Mouse (Mus musculus) stomach, embryonic 14.5 days (tissue): ENCODE results near the gene Thra. TPM values are rescaled to one million over a fixed set of nuclear protein-coding genes. Genes with fewer than 3 reads are reported as not detected.

Source experiments
- ATAC-seq: fragments of 200-750 bp; cut with Nextera tagmentation; 2 replicates; pipeline ENCODE4 v1.8.0; 2017; ENCODE audit warnings: low read depth, moderate TSS enrichment; ENCODE audit not compliant: insufficient number of reproducible peaks, insufficient read depth, low FRiP score
- H3K27ac ChIP-seq: fragments of 300-500 bp; sonication (generic); 2 replicates; pipeline ENCODE4 v1.5.1; 2014; ENCODE audit warnings: mild to moderate bottlenecking, low read length, moderate library complexity, mixed read lengths
- H3K27me3 ChIP-seq: fragments of 300-500 bp; sonication (generic); 2 replicates; pipeline ENCODE4 v1.6.1; 2014; ENCODE audit warnings: low read length, control low read depth, mixed read lengths; ENCODE audit not compliant: control insufficient read depth, insufficient read depth
- H3K36me3 ChIP-seq: fragments of 300-500 bp; sonication (generic); 2 replicates; pipeline ENCODE4 v1.6.1; 2014; ENCODE audit warnings: mild to moderate bottlenecking, control low read depth, low read length, moderate library complexity, mixed read lengths; ENCODE audit not compliant: control insufficient read depth, insufficient read depth
- H3K4me1 ChIP-seq: fragments of 300-500 bp; sonication (generic); 2 replicates; pipeline ENCODE4 v1.6.1; 2014; ENCODE audit warnings: low read length, control low read depth, mixed read lengths; ENCODE audit not compliant: control insufficient read depth, insufficient read depth
- H3K4me2 ChIP-seq: fragments of 300-500 bp; sonication (generic); replicated peaks from 2 replicates; pipeline ENCODE4 v1.6.1; 2014; ENCODE audit warnings: low read depth, low read length, control low read depth
- H3K4me3 ChIP-seq: fragments of 300-500 bp; sonication (generic); 2 replicates; pipeline ENCODE4 v1.5.1; 2014; ENCODE audit warnings: low read depth, low read length, control low read depth
- H3K9ac ChIP-seq: fragments of 300-500 bp; sonication (generic); replicated peaks from 2 replicates; pipeline ENCODE4 v1.6.1; 2014; ENCODE audit warnings: low read depth, mild to moderate bottlenecking, control low read depth, low read length, moderate library complexity, mixed read lengths
- H3K9me3 ChIP-seq: fragments of 300-500 bp; sonication (generic); 2 replicates; pipeline ENCODE4 v1.6.1; 2016; ENCODE audit warnings: low read depth, low read length, control low read depth; ENCODE audit not compliant: control insufficient read depth
- WGBS: fragments of 180-500 bp; shearing (Covaris S2); extraction: QIAGEN DNeasy Blood & Tissue Kit; methylation state at CpG from one replicate; pipeline ENCODE4 v1.1.7; 2014; 5-methylcytosine and 5-hydroxymethylcytosine counted together
- polyA plus RNA-seq: library from polyadenylated mRNA; unstranded; fragments of >200 nt; fragmentation: Nextera tagmentation; extraction: Ambion mirVana; gene quantifications from 2 replicates; pipeline ENCODE4 v1.2.1, GENCODE M21; 2014

Thra gene
- polyA plus RNA-seq, 1 experiment from 2014 or later: 62.9 TPM

- no peak overlapping the region for H3K4me3 ChIP-seq
- H3K9me3 ChIP-seq: no peaks in the 10 kb centered on the region
- 32% methylated on average over 4 of the region's 4 CpGs for WGBS
- no peak overlapping the region for H3K4me2 ChIP-seq
- H3K36me3 ChIP-seq: peaks cover 15% of the 10 kb centered on the region
- H3K4me1 ChIP-seq: peaks cover 6% of the 10 kb centered on the region; the same call in 1 of the 2 replicates
- no peaks in the 10 kb centered on the region for H3K27me3 ChIP-seq
- H3K27ac ChIP-seq: no peak overlapping the region
- ATAC-seq: no peak
- H3K9ac ChIP-seq: no peak overlapping the region
Measured at GRCm38 (mm10) chr11:98699911-98700310, 40.5 kb upstream of the Thra start.

DNA sequence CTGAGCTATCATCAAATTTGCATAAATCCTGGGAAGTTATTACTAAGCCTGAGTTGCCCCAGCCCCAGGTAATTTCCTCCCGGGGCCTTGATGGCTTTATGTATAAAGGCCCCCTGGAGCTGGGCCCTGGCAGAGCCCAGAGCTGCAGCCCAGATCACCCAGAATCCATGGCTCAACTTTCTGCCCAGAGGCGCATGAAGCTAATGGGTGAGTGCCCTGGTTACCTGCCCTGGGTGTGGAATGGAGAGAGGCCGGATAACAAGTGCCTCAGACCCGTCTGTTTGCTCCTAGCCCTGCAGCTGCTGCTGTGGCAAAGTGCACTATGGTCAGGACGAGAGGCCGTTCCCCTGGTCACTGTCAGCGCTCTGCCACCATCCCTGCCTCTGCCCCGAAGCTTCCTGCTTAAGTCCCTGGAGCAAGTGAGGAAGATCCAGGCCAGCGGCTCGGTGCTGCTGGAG, 39.2 kb upstream of the Thra start, which contains the start of gene Csf3:
TSS of gene Csf3 (plus strand) at position 51 of the 458 bp plus-strand sequence.
- Histone ChIP-seq H3K36me3 (peaks cover 13% of the 10 kb centered on the region; the same call in 1 of the 2 replicates), H3K9me3 (no peaks in the 10 kb centered on the region), H3K4me1 (peaks cover 6% of the 10 kb centered on the region; the same call in 1 of the 2 replicates), H3K27ac (no peak within 1 kb of the TSS), H3K27me3 (no peaks in the 10 kb centered on the region), H3K4me2 (no peak within 1 kb of the TSS), H3K9ac (no peak within 1 kb of the TSS), H3K4me3 (no peak within 1 kb of the TSS)
- no peak for ATAC-seq
- WGBS: 51% methylated on average over 10 of the region's 10 CpGs

- Histone ChIP-seq H3K9ac (no peak overlapping the region), H3K4me1 (peaks cover 6% of the 10 kb centered on the region; the same call in 1 of the 2 replicates), H3K27me3 (no peaks in the 10 kb centered on the region), H3K4me3 (no peak overlapping the region), H3K9me3 (no peaks in the 10 kb centered on the region), H3K36me3 (peaks cover 20% of the 10 kb centered on the region; the same call in 1 of the 2 replicates), H3K4me2 (no peak overlapping the region), H3K27ac (no peak overlapping the region)
- WGBS: 74% methylated on average over 5 of the region's 5 CpGs
- ATAC-seq: no peak
Measured at GRCm38 (mm10) chr11:98702323-98702722, 38.1 kb upstream of the Thra start.

GRCm38 (mm10) chr11:98705021-98705420, 35.4 kb upstream of the Thra start:
- WGBS: 85% methylated on average over 10 of the region's 10 CpGs
- no peak overlapping the region for H3K4me2 ChIP-seq
- no peak for ATAC-seq

DNA sequence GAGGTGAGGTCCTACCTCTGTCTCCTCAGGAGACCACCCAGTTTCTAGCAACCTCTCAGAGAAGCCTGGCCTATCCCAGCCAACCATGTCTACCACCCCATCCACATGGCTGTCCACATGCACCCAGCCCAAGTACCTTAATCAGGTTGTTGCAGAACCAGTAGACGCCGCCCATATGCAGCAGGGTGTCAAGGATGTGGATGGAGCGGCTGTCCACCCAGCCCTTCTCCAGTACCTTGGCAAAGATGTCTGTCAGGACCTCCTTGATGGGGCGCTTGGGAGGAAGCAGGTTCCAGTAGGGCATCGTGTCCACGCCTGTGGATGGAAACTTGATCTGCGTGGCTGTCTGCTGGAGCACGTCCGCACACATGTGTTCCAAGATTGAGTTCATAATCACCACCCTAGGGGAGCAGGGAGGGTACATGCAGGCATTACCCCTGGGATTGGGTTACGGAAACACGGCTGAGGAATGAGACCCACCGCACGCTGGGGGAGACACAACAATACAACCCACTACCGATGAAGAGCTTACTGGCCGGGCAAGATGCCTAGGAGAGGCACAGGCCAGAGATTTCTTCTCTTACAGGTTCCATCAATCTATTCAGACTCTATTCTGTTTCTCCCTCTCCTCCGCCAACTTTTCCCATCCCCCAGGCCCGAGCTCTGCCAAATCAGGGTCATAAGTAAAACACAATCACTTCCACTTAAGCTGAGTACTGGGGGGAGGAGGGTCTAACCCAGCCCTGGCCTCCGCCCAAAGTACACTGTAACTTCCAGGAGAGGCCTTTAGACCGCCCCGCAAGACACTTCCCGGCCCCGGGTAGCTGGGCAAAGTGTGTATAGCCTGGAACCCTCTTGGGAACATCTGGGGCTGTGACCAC, 32.8 kb upstream of the Thra start:
- Histone ChIP-seq H3K9ac (no peak overlapping the region), H3K9me3 (no peaks in the 10 kb centered on the region), H3K27me3 (no peaks in the 10 kb centered on the region), H3K4me2 (no peak overlapping the region), H3K4me1 (peaks cover 5% of the 10 kb centered on the region; the same call in 1 of the 2 replicates), H3K36me3 (peaks cover 41% of the 10 kb centered on the region), H3K27ac (no peak overlapping the region; the same call in 1 of the 2 replicates), H3K4me3 (no peak overlapping the region)
- 80% methylated on average over 22 of the region's 22 CpGs for WGBS
- ATAC-seq: no peak

More at GRCm38 (mm10) chr11:98705021-98705420, 35.4 kb upstream of the Thra start:
- H3K4me3 ChIP-seq: no peak overlapping the region
- no peak overlapping the region for H3K27ac ChIP-seq
- peaks cover 10% of the 10 kb centered on the region; the same call in 1 of the 2 replicates for H3K4me1 ChIP-seq
- peaks cover 34% of the 10 kb centered on the region for H3K36me3 ChIP-seq
- H3K9ac ChIP-seq: no peak overlapping the region
- H3K27me3 ChIP-seq: no peaks in the 10 kb centered on the region
- H3K9me3 ChIP-seq: no peaks in the 10 kb centered on the region

GRCm38 (mm10) chr11:98708282-98708956, 32.0 kb upstream of the Thra start:
- no peak for ATAC-seq
- Histone ChIP-seq H3K9me3 (no peaks in the 10 kb centered on the region), H3K27ac (peak overlapping the region; percentile 7; the same call in 1 of the 2 replicates), H3K36me3 (peaks cover 45% of the 10 kb centered on the region), H3K9ac (no peak overlapping the region), H3K4me2 (no peak overlapping the region), H3K27me3 (no peaks in the 10 kb centered on the region), H3K4me3 (no peak overlapping the region), H3K4me1 (peaks cover 5% of the 10 kb centered on the region; the same call in 1 of the 2 replicates)
- 82% methylated on average over 19 of the region's 19 CpGs for WGBS

- Histone ChIP-seq H3K9ac (no peak overlapping the region), H3K4me1 (peaks cover 5% of the 10 kb centered on the region; the same call in 1 of the 2 replicates), H3K4me3 (no peak overlapping the region), H3K9me3 (no peaks in the 10 kb centered on the region), H3K27me3 (no peaks in the 10 kb centered on the region), H3K4me2 (no peak overlapping the region), H3K36me3 (peaks cover 45% of the 10 kb centered on the region), H3K27ac (peak overlapping the region; percentile 29; the same call in 1 of the 2 replicates)
- 77% methylated on average over 26 of the region's 26 CpGs for WGBS
- ATAC-seq: 0 out of 2 replicates have a peak, but pooled peaks have one; percentile 15
Measured at GRCm38 (mm10) chr11:98709001-98709741, 31.3 kb upstream of the Thra start.
